Mouse (Mus musculus) kidney, adult 2 months (tissue): Measurements from ENCODE around the gene Kank1.

Experiments
- CTCF ChIP-seq: fragments of 200-500 bp; conservative IDR thresholded peaks from 2 replicates; pipeline ENCODE4 v1.5.1; 2011; ENCODE audit warnings: low read depth, mild to moderate bottlenecking, control low read depth, low read length, moderate library complexity, mixed read lengths; ENCODE audit not compliant: insufficient read depth, insufficient read length
- POLR2A ChIP-seq: fragments of 200-500 bp; IDR thresholded peaks from one replicate; pipeline ENCODE4 v1.6.1; 2011; ENCODE audit warnings: low read depth, low read length, control low read depth

DNA sequence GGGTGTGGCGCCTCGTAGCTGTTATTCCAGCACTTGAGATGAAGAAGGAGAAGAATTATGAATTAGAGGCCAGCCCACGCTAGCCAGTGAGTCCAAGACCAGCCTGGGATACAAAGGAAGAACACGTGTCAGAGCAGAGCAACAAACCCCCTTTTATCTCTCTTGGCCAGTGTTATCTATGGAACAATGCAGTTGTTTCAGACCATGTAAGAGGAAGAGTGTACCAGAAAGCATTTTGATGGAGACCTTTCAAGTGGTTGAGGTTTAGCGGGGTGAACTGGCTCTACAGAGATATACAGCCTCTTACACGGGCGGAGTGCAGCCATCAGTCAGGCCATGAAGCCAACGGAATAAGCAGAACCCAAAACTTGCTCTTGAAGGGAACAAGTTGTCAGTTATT is 100.0 kb downstream of the Kank1 start:
- no peak for TF ChIP-seq POLR2A
- TF ChIP-seq CTCF, result no peak
